10 mouse cellular contexts compared by ENCODE assay signal in genomic region chr17:84707407-84707806, GRCm38 (mm10). TPM values are rescaled to one million over a fixed set of nuclear protein-coding genes. Genes with fewer than 3 reads are reported as not detected.
DNase-seq lines count a peak whose midpoint lies in the region; ATAC-seq and TF ChIP-seq lines count a peak whose summit lies in the region.
"Had no signal": no experiment of that assay in that cellular context is flagged by ENCODE, and none has a peak within 500 bp of the region (broad histone marks: within the 10 kb centered on the region; RNA-seq: fewer than 3 reads in every experiment).

No protein-coding gene starts in this region.

- ATAC-seq in kidney, postnatal 0 days (replicated peaks; ENCODE audit: low FRiP score, low read depth), result no peak

- WGBS in kidney, postnatal 0 days, result 61% methylated on average over 4 of the region's 4 CpGs

- H3K4me3 ChIP-seq in kidney, postnatal 0 days (replicated peaks; ENCODE audit: low read depth, low read length), result no peak overlapping the region
- H3K4me3 ChIP-seq: hindbrain, embryonic 13.5 days had no signal

- no peak overlapping the region for H3K4me2 ChIP-seq in kidney, postnatal 0 days (ENCODE audit: low read length)
- H3K4me2 ChIP-seq: hindbrain, embryonic 13.5 days had no signal

- H3K27me3 ChIP-seq in kidney, postnatal 0 days (ENCODE audit: insufficient read depth, low read length), result no peaks in the 10 kb centered on the region
- H3K27me3 ChIP-seq in splenic B cell, adult 2 months (ENCODE audit: control insufficient read depth, insufficient read depth, low read length, poor library complexity, severe bottlenecking), result no peaks in the 10 kb centered on the region

- H3K27ac ChIP-seq in kidney, postnatal 0 days, result no peak overlapping the region
- H3K27ac ChIP-seq: hindbrain, embryonic 13.5 days had no signal

- peaks cover 9% of the 10 kb centered on the region; the same call in 1 of the 2 replicates for H3K4me1 ChIP-seq in kidney, postnatal 0 days (replicated peaks; ENCODE audit: insufficient read depth, low read length)

- peak; percentile 55 for TF ChIP-seq CTCF in kidney, postnatal 0 days (IDR thresholded peaks at IDR 0.05; ENCODE audit: low read depth)

- H3K9me3 ChIP-seq in kidney, postnatal 0 days (replicated peaks; ENCODE audit: low read length), result no peaks in the 10 kb centered on the region
- H3K9me3 ChIP-seq: hindbrain, embryonic 13.5 days had no signal

- peaks cover 29% of the 10 kb centered on the region for H3K36me3 ChIP-seq in kidney, postnatal 0 days (ENCODE audit: insufficient read depth, low read length)
- peaks cover 5% of the 10 kb centered on the region; the same call in 1 of the 2 replicates for H3K36me3 ChIP-seq in splenic B cell, adult 2 months (ENCODE audit: control insufficient read depth, insufficient read depth, low read length, poor library complexity, severe bottlenecking)

- DNase-seq in kidney, postnatal 0 days (ENCODE audit: low spot score), result peak; percentile 45
- DNase-seq in kidney, postnatal 14 days, result no peak
- peak; percentile 37 for DNase-seq in right cerebral cortex, postnatal 4 days
- DNase-seq in right cerebral cortex, postnatal 10 days (ENCODE audit: low spot score in 2 of 2), result no peak
- DNase-seq in R1 (ENCODE audit: low read depth, low spot score), result peak; percentile 59
- peak; percentile 15 for DNase-seq in splenic B cell, adult 2 months (ENCODE audit: low read depth, low spot score)
- no peak for DNase-seq in adrenal gland, postnatal 4 days (ENCODE audit: low spot score in 2 of 2)
- DNase-seq: cerebellum, adult 11 months; heart, adult 11 months had no signal

- H3K9ac ChIP-seq in kidney, postnatal 0 days (ENCODE audit: low read depth, low read length), result no peak overlapping the region
- H3K9ac ChIP-seq: hindbrain, embryonic 13.5 days had no signal

RNA-seq across cellular contexts. Expression of gene Abcg5, which starts 24.6 kb away (rescaled TPM):
- 4.1 and 4.8 TPM in 2 replicates for polyA plus RNA-seq in kidney, postnatal 0 days (2015; fragmentation: Nextera tagmentation; extraction: Ambion mirVana)
- total RNA-seq in adrenal gland, postnatal 4 days (2021), result 1 to 10 TPM in 1 of 2 experiments, under 1 TPM in 1; 0.64 to 4.5 TPM

RNA-seq across cellular contexts. Expression of gene Abcg8, which starts 31.3 kb away (rescaled TPM):
- polyA plus RNA-seq in kidney, postnatal 0 days (2015; fragmentation: Nextera tagmentation; extraction: Ambion mirVana), result 0.36 and 0.38 TPM in 2 replicates
- total RNA-seq in adrenal gland, postnatal 4 days (2021), result 1 to 10 TPM in 1 of 2 experiments, under 1 TPM in 1; 0.25 to 4.5 TPM

Comparison
In these comparisons a context has a peak if more than half of its experiments do, and no peak if none do; other contexts are left out.
1. DNase-seq: peak in kidney, postnatal 0 days (single experiment), right cerebral cortex, postnatal 4 days (single experiment), R1 (single experiment) and splenic B cell, adult 2 months (single experiment); none in kidney, postnatal 14 days (single experiment), right cerebral cortex, postnatal 10 days (0 of 2) and adrenal gland, postnatal 4 days (0 of 2).